In the genomic region with DNA sequence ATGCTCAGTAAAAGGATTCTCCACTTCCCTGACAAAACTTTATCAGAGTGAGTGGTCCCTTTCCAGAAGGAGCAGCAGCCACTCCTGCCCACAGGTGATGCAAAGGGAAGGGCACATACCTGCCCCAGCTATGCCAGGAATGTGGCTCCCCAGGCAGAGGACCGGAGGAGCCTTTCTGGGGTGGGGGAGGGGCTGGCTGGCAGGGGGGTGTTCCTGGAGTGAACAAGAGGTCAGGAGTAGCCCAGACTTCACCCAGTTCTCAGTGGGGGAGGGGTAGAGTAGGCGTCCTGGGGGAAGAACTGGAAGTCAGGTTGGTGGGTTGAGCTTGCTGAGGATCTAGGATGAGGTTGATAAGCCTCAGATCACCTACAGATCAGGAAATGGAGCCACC, we compare ENCODE assay signal across 11 mouse cellular contexts. TPM values are rescaled to one million over a fixed set of nuclear protein-coding genes. Genes with fewer than 3 reads are reported as not detected.
DNase-seq lines count a peak whose midpoint lies in the region.
"Had no signal": no experiment of that assay in that cellular context is flagged by ENCODE, and none has a peak within 500 bp of the region (broad histone marks: within the 10 kb centered on the region; RNA-seq: fewer than 3 reads in every experiment).

No protein-coding gene starts in this region.

- no peaks in the 10 kb centered on the region for H3K9me3 ChIP-seq in heart, embryonic 10.5 days
- H3K9me3 ChIP-seq in embryonic facial prominence, embryonic 10.5 days: no peaks in the 10 kb centered on the region

- H3K27me3 ChIP-seq in heart, embryonic 10.5 days (ENCODE audit: insufficient read depth, poor library complexity, severe bottlenecking): no peaks in the 10 kb centered on the region
- peaks cover 14% of the 10 kb centered on the region; the same call in 1 of the 2 replicates for H3K27me3 ChIP-seq in embryonic facial prominence, embryonic 10.5 days (replicated peaks; ENCODE audit: low read depth, poor library complexity, severe bottlenecking)

- DNase-seq in heart, embryonic 10.5 days (ENCODE audit: low spot score): no peak
- DNase-seq in heart, adult 8-10 months (ENCODE audit: low spot score): no peak
- DNase-seq in embryonic facial prominence, embryonic 10.5 days (ENCODE audit: low spot score): peak; percentile 69
- peak; percentile 77 for DNase-seq in kidney, postnatal 10 days
- DNase-seq in lung, postnatal 4 days: peak; percentile 46 to 84
- DNase-seq in ovary, postnatal 36 days (ENCODE audit: low spot score): no peak
- no peak for DNase-seq in cerebellum, adult 18-20 months
- no peak for DNase-seq in adipocyte (ENCODE audit: low spot score)

- peak overlapping the region; percentile 57 for H3K27ac ChIP-seq in heart, embryonic 10.5 days
- H3K27ac ChIP-seq in embryonic facial prominence, embryonic 10.5 days (replicated peaks): peak overlapping the region; percentile 62; the same call in 1 of the 2 replicates
- H3K27ac ChIP-seq: macrophage had no signal

- 6% methylated on average over 2 of the region's 2 CpGs for WGBS in heart, embryonic 10.5 days
- 21% methylated on average over 2 of the region's 2 CpGs for WGBS in embryonic facial prominence, embryonic 10.5 days

- H3K4me3 ChIP-seq in heart, embryonic 10.5 days: peak overlapping the region; percentile 29
- H3K4me3 ChIP-seq in embryonic facial prominence, embryonic 10.5 days: peak overlapping the region; percentile 84
- H3K4me3 ChIP-seq: erythroblast, embryonic 14.5 days had no signal

- peaks cover 50% of the 10 kb centered on the region for H3K36me3 ChIP-seq in heart, embryonic 10.5 days
- peaks cover 57% of the 10 kb centered on the region for H3K36me3 ChIP-seq in embryonic facial prominence, embryonic 10.5 days (replicated peaks)

- H3K4me1 ChIP-seq in heart, embryonic 10.5 days: peaks cover 82% of the 10 kb centered on the region
- H3K4me1 ChIP-seq in embryonic facial prominence, embryonic 10.5 days: peaks cover 88% of the 10 kb centered on the region

RNA-seq across cellular contexts. Expression of a gene that starts 4.1 kb away (rescaled TPM):
- 46.3 and 51.3 TPM in 2 replicates for polyA plus RNA-seq in heart, embryonic 10.5 days (2016; fragmentation: Nextera tagmentation; extraction: Ambion mirVana)
- total RNA-seq in heart, adult 8-10 months (2022): 10 to 100 TPM; 21.0 to 27.6 (median 24.5) TPM
- 59.0 and 61.7 TPM in 2 replicates for polyA plus RNA-seq in embryonic facial prominence, embryonic 10.5 days (2016; fragmentation: Nextera tagmentation; extraction: Ambion mirVana)

RNA-seq across cellular contexts. Expression of a gene that starts 7.4 kb away (rescaled TPM):
- polyA plus RNA-seq in heart, embryonic 10.5 days (2016; fragmentation: Nextera tagmentation; extraction: Ambion mirVana): 0.59 TPM in 1 of 2 replicates, not detected in the other
- total RNA-seq in heart, adult 8-10 months (2022): 1 to 10 TPM; 1.7 to 2.8 (median 2.0) TPM
- polyA plus RNA-seq in embryonic facial prominence, embryonic 10.5 days (2016; fragmentation: Nextera tagmentation; extraction: Ambion mirVana): 0.34 and 0.47 TPM in 2 replicates

RNA-seq across cellular contexts. Expression of a gene that starts 9.9 kb away (rescaled TPM):
- polyA plus RNA-seq in heart, embryonic 10.5 days (2016; fragmentation: Nextera tagmentation; extraction: Ambion mirVana): 1.3 and 2.0 TPM in 2 replicates
- total RNA-seq in heart, adult 8-10 months (2022): 10 to 100 TPM; 10.1 to 14.4 (median 12.2) TPM
- polyA plus RNA-seq in embryonic facial prominence, embryonic 10.5 days (2016; fragmentation: Nextera tagmentation; extraction: Ambion mirVana): 2.2 and 2.7 TPM in 2 replicates

RNA-seq across cellular contexts. Expression of a gene that starts 22.5 kb away (rescaled TPM):
- polyA plus RNA-seq in heart, embryonic 10.5 days (2016; fragmentation: Nextera tagmentation; extraction: Ambion mirVana): 0.64 and 1.2 TPM in 2 replicates
- 100 to 1,000 TPM; 327 to 378 (median 333) TPM for total RNA-seq in heart, adult 8-10 months (2022)
- 0.60 and 0.65 TPM in 2 replicates for polyA plus RNA-seq in embryonic facial prominence, embryonic 10.5 days (2016; fragmentation: Nextera tagmentation; extraction: Ambion mirVana)
- total RNA-seq: hematopoietic stem cell, adult 5-6 weeks had no signal
- polyA plus RNA-seq: erythroblast, embryonic 14.5 days had no signal

RNA-seq across cellular contexts. Expression of a gene that starts 41.5 kb away (rescaled TPM):
- 15.2 and 15.9 TPM in 2 replicates for polyA plus RNA-seq in heart, embryonic 10.5 days (2016; fragmentation: Nextera tagmentation; extraction: Ambion mirVana)
- 10 to 100 TPM in 3 of 4 experiments, 1 to 10 TPM in 1; 9.5 to 11.8 (median 10.9) TPM for total RNA-seq in heart, adult 8-10 months (2022)
- 22.5 and 23.9 TPM in 2 replicates for polyA plus RNA-seq in embryonic facial prominence, embryonic 10.5 days (2016; fragmentation: Nextera tagmentation; extraction: Ambion mirVana)

Comparison
In these comparisons a context has a peak if more than half of its experiments do, and no peak if none do; other contexts are left out.
1. DNase-seq: peak in embryonic facial prominence, embryonic 10.5 days (single experiment), kidney, postnatal 10 days (single experiment) and lung, postnatal 4 days (2 of 2); none in heart, embryonic 10.5 days (single experiment), heart, adult 8-10 months (single experiment), ovary, postnatal 36 days (single experiment), cerebellum, adult 18-20 months (0 of 2) and adipocyte (single experiment).